Mouse (Mus musculus) bone marrow, adult 2 months (tissue): ENCODE data around the gene Rexo2.

Source experiments
- CTCF ChIP-seq: fragments of 200-500 bp; IDR thresholded peaks from 2 replicates; pipeline ENCODE4 v1.5.1; 2011; ENCODE audit warnings: low read length, control low read depth; ENCODE audit not compliant: control insufficient read depth, insufficient read depth
- POLR2A ChIP-seq: fragments of 200-500 bp; IDR thresholded peaks from 2 replicates; pipeline ENCODE4 v1.6.1; 2011; ENCODE audit warnings: low read depth, mild to moderate bottlenecking, control low read depth, low read length, borderline replicate concordance; ENCODE audit not compliant: control insufficient read depth

DNA sequence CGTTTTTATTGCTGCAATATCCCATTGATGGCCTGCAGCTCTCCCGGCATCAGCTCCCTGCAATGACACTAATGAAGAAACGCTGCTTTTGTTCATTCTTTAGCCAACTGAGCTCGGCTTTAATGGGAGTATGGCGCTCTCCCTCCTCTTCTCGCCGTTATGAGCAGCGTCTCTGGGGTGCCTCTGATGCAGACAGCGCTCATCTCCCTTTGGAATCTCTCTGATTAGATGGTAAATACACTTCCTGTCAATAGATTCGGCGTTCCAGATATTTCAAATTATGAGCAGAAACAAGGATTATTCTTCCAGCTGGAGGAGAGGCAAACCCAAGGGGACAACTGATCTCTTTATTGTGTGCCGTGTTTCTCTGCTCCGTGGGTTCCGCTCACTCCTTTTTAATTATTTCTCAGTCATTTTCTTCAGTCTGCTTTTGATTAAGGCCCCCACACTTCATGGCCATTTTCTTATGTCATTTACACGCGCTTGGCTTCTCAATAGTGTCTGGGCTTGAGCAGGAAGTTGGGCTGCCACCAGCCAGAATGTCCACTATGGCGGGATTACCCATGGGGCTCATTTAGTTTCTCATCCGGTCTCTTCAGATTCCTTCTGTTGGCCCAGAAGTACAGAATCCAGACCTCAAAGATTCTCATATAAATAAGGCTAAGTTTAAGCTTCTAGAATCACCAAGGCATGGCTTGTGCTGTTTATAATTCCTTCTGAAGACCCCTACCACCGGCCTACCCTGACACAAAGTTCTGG is 37.1 kb upstream of the Rexo2 start:
- no peak for TF ChIP-seq POLR2A
- no peak for TF ChIP-seq CTCF
